Mouse (Mus musculus): Measurements from ENCODE around the gene Erbb3. TPM values are rescaled to one million over a fixed set of nuclear protein-coding genes. Genes with fewer than 3 reads are reported as not detected.

Erbb3 gene
- total and polyA plus RNA-seq, 2 experiments from 2014 or later = 0.21 to 1.1 TPM

- TF ChIP-seq CTCF (IDR thresholded peaks at IDR 0.05) = no peak
- 12% methylated on average over 1 of the region's 1 CpGs for WGBS
- Histone ChIP-seq H3K36me3 (ENCODE audit: insufficient read depth, low read length) (no peaks in the 10 kb centered on the region), H3K9me3 (ENCODE audit: low read length) (no peaks in the 10 kb centered on the region), H3K4me2 (ENCODE audit: low read depth, low read length, poor library complexity, severe bottlenecking) (no peak overlapping the region), H3K27me3 (ENCODE audit: insufficient read depth, low read length) (peaks cover 24% of the 10 kb centered on the region), H3K27ac (ENCODE audit: low read depth, low read length) (no peak overlapping the region), H3K4me3 (ENCODE audit: low read depth, low read length) (no peak overlapping the region), H3K4me1 (ENCODE audit: insufficient read depth, low read length) (peaks cover 6% of the 10 kb centered on the region; the same call in 1 of the 2 replicates), H3K9ac (replicated peaks; ENCODE audit: low read length, poor library complexity, severe bottlenecking) (no peak overlapping the region)
- ATAC-seq (ENCODE audit: low FRiP score) (no peak), DNase-seq (ENCODE audit: low spot score) (no peak)
Measured at GRCm38 (mm10) chr10:128588136-128588535, 1.3 kb downstream of the Erbb3 start.

- Histone ChIP-seq H3K27ac (ENCODE audit: low read depth, low read length) (no peak overlapping the region), H3K4me2 (ENCODE audit: low read depth, low read length, poor library complexity, severe bottlenecking) (no peak overlapping the region), H3K9me3 (ENCODE audit: low read length) (no peaks in the 10 kb centered on the region), H3K36me3 (ENCODE audit: insufficient read depth, low read length) (no peaks in the 10 kb centered on the region), H3K4me3 (ENCODE audit: low read depth, low read length) (no peak overlapping the region), H3K4me1 (ENCODE audit: insufficient read depth, low read length) (peaks cover 6% of the 10 kb centered on the region; the same call in 1 of the 2 replicates), H3K27me3 (ENCODE audit: insufficient read depth, low read length) (peaks cover 24% of the 10 kb centered on the region), H3K9ac (replicated peaks; ENCODE audit: low read length, poor library complexity, severe bottlenecking) (no peak overlapping the region)
- 61% methylated on average over 8 of the region's 8 CpGs for WGBS
- DNase-seq (ENCODE audit: low spot score) (no peak), ATAC-seq (ENCODE audit: low FRiP score) (no peak)
- TF ChIP-seq CTCF (IDR thresholded peaks at IDR 0.05) = no peak
Measured at GRCm38 (mm10) chr10:128587697-128588096, 1.8 kb downstream of the Erbb3 start.

GRCm38 (mm10) chr10:128587120-128587519 lies 2.3 kb downstream of the Erbb3 start:
- DNase-seq (ENCODE audit: low spot score) = no peak
- no peak overlapping the region for H3K9ac ChIP-seq (replicated peaks; ENCODE audit: low read length, poor library complexity, severe bottlenecking)
- TF ChIP-seq CTCF (IDR thresholded peaks at IDR 0.05) = no peak
- H3K27ac ChIP-seq (ENCODE audit: low read depth, low read length) = no peak overlapping the region
- H3K4me3 ChIP-seq (ENCODE audit: low read depth, low read length) = no peak overlapping the region
- ATAC-seq (ENCODE audit: low FRiP score) = no peak
- no peaks in the 10 kb centered on the region for H3K9me3 ChIP-seq (ENCODE audit: low read length)
- H3K4me2 ChIP-seq (ENCODE audit: low read depth, low read length, poor library complexity, severe bottlenecking) = no peak overlapping the region
- H3K36me3 ChIP-seq (ENCODE audit: insufficient read depth, low read length) = no peaks in the 10 kb centered on the region
- peaks cover 24% of the 10 kb centered on the region for H3K27me3 ChIP-seq (ENCODE audit: insufficient read depth, low read length)
- 67% methylated on average over 4 of the region's 4 CpGs for WGBS
- H3K4me1 ChIP-seq (ENCODE audit: insufficient read depth, low read length) = peaks cover 6% of the 10 kb centered on the region; the same call in 1 of the 2 replicates

GRCm38 (mm10) chr10:128586546-128586945 lies 2.9 kb downstream of the Erbb3 start:
- H3K9ac ChIP-seq (replicated peaks; ENCODE audit: low read length, poor library complexity, severe bottlenecking) = no peak overlapping the region
- H3K4me3 ChIP-seq (ENCODE audit: low read depth, low read length) = no peak overlapping the region
- no peaks in the 10 kb centered on the region for H3K36me3 ChIP-seq (ENCODE audit: insufficient read depth, low read length)
- no peak overlapping the region for H3K4me2 ChIP-seq (ENCODE audit: low read depth, low read length, poor library complexity, severe bottlenecking)
- peaks cover 6% of the 10 kb centered on the region; the same call in 1 of the 2 replicates for H3K4me1 ChIP-seq (ENCODE audit: insufficient read depth, low read length)
- no peaks in the 10 kb centered on the region for H3K9me3 ChIP-seq (ENCODE audit: low read length)
- WGBS = 8% methylated on average over 1 of the region's 1 CpGs
- ATAC-seq (ENCODE audit: low FRiP score) (no peak), DNase-seq (ENCODE audit: low spot score) (no peak)
- no peak overlapping the region for H3K27ac ChIP-seq (ENCODE audit: low read depth, low read length)
- peaks cover 24% of the 10 kb centered on the region for H3K27me3 ChIP-seq (ENCODE audit: insufficient read depth, low read length)
- no peak for TF ChIP-seq CTCF (IDR thresholded peaks at IDR 0.05)

- Histone ChIP-seq H3K4me2 (ENCODE audit: low read depth, low read length, poor library complexity, severe bottlenecking) (no peak overlapping the region), H3K9me3 (ENCODE audit: low read length) (no peaks in the 10 kb centered on the region), H3K27ac (ENCODE audit: low read depth, low read length) (no peak overlapping the region), H3K4me3 (ENCODE audit: low read depth, low read length) (no peak overlapping the region), H3K36me3 (ENCODE audit: insufficient read depth, low read length) (no peaks in the 10 kb centered on the region), H3K27me3 (ENCODE audit: insufficient read depth, low read length) (peaks cover 21% of the 10 kb centered on the region), H3K9ac (replicated peaks; ENCODE audit: low read length, poor library complexity, severe bottlenecking) (no peak overlapping the region), H3K4me1 (ENCODE audit: insufficient read depth, low read length) (peaks cover 3% of the 10 kb centered on the region; the same call in 1 of the 2 replicates)
- no peak for ATAC-seq (ENCODE audit: low FRiP score)
- WGBS = 11% methylated on average over 4 of the region's 4 CpGs
- no peak for TF ChIP-seq CTCF (IDR thresholded peaks at IDR 0.05)
- no peak for DNase-seq (ENCODE audit: low spot score)
Measured at GRCm38 (mm10) chr10:128584386-128584785, 5.1 kb downstream of the Erbb3 start.

GRCm38 (mm10) chr10:128583644-128584043 lies 5.8 kb downstream of the Erbb3 start:
- Histone ChIP-seq H3K4me2 (ENCODE audit: low read depth, low read length, poor library complexity, severe bottlenecking) (no peak overlapping the region), H3K4me1 (ENCODE audit: insufficient read depth, low read length) (no peaks in the 10 kb centered on the region), H3K27me3 (ENCODE audit: insufficient read depth, low read length) (peaks cover 13% of the 10 kb centered on the region), H3K27ac (ENCODE audit: low read depth, low read length) (no peak overlapping the region), H3K4me3 (ENCODE audit: low read depth, low read length) (no peak overlapping the region), H3K9me3 (ENCODE audit: low read length) (no peaks in the 10 kb centered on the region), H3K36me3 (ENCODE audit: insufficient read depth, low read length) (no peaks in the 10 kb centered on the region), H3K9ac (replicated peaks; ENCODE audit: low read length, poor library complexity, severe bottlenecking) (no peak overlapping the region)
- WGBS = 33% methylated on average over 7 of the region's 7 CpGs
- no peak for ATAC-seq (ENCODE audit: low FRiP score)
- TF ChIP-seq CTCF (IDR thresholded peaks at IDR 0.05) = no peak
- no peak for DNase-seq (ENCODE audit: low spot score)

All from midbrain, postnatal 0 days (tissue).